Mouse (Mus musculus) 3134 (cell line): Measurements from ENCODE around the gene Fbh1.
"Not testable (repeated sequence)": the region's sequence is repeated elsewhere in the genome, so short reads cannot be mapped to it uniquely, and the experiment has no call there.

Experiments used
- DNase-seq: peaks from one replicate; pipeline ENCODE4 v3.0.0-alpha.2; 2011; ENCODE audit warnings: low spot score; ENCODE audit not compliant: insufficient read length; ENCODE audit errors: extremely low read depth

Fbh1 gene

DNA sequence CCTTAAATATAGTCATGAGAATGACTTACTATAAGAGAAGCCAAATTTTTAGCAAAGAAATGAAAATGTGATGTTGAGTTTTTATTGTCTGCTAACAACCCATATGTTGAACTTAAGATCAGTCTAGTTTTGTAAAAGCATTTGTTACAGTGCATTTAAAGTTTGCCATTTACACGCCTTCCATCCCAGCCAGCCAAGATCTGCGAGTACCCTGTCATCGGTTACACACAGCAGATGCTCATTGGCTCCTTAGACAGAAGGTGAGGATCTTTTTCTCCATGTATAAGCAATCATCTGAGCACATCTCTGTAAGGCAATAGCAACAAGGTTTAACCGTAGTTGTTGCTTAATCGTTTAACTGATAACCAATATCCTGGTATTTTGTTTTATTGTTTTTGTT lies 49.8 kb downstream of the Fbh1 start:
- no peak for DNase-seq

- no peak for DNase-seq
Measured at GRCm38 (mm10) chr2:11722564-11722963, 54.8 kb downstream of the Fbh1 start.

GRCm38 (mm10) chr2:11718573-11718972 lies 58.8 kb downstream of the Fbh1 start:
- no peak for DNase-seq

GRCm38 (mm10) chr2:11714535-11714934 lies 62.8 kb downstream of the Fbh1 start:
- DNase-seq = no peak

- DNase-seq = no peak
Measured at GRCm38 (mm10) chr2:11713021-11713420, 64.4 kb downstream of the Fbh1 start.

DNA sequence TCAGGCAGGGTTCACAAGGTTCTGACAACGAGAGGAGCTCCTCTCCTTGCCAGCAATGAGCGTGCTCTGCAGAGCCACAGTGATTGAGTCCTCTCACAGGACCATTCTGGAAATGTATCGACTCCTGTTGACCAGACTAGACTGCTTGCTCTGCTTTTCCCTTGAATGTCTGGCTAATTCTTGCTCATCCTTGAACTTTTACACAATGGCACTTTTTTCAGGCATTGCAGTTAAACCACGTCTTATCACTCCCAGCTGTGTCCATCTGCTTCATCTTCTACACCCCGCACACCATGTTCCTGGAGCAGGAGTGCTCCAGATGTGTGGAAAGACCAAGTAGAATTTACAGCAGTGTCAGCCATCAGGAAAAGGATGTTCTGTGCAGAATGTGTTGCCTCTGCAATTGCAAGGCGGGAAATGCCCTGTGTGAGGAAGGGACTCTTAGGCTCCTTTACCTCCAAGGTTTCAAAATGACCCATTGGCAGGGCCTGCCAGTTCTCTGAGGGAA lies 64.8 kb downstream of the Fbh1 start:
- no peak for DNase-seq

- not testable (repeated sequence) for DNase-seq
Measured at GRCm38 (mm10) chr2:11710101-11710500, 67.3 kb downstream of the Fbh1 start.

DNA sequence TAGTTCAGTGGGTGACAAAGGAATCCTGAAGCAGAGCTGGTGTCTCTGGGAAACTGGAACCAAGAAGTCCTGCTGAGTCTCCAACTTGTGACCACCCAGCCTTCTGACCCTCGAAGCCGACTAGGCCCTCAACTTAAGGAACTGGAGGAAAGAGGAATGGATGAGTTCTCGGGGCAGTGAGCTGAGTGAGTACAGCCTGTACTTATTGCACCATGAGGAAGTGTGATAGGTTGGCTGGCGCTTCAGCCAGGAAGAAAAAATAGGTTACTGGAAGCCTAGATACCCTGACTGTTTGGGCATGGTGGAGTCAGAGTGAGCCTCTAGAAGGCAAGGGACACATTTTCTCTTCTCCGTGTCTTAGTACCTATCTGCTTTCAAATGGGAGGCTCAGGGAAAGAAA lies 68.8 kb downstream of the Fbh1 start:
- DNase-seq = no peak

GRCm38 (mm10) chr2:11706746-11707065 lies 70.7 kb downstream of the Fbh1 start:
- peak; percentile 40 for DNase-seq

DNA sequence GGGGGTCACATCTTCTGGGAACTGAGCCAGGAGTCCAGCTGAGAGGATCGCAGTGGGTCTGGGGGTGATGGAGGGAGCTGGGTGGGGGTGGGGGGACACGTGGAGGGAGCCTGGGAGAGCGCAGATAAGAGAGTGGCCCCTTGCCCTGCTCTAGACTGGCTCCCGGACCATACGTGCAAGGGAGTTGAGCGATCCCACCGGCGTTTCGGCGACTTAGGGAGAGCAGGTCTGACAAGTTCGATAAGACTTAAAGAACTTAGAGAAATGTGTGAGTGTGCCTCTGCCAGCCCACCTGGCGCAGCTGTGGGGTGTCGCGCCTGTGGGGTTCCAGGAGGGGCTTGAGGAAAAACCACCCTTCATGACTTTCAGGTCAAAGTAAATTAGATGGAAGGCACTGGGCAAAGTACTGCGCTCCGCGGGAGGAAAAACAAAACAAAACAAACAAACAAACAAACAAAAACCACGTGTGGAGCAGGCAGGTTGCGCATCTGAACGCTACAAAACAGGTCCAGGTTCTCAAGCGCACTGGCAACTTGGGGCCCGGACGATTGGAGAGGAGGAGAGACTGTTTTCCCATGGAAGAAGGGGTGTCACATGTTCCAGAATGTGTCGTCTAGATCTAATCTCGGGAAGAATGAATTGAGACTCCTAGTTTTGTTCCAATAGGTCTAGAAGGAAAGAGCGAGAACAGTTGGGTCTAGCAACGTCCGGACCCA lies 71.2 kb downstream of the Fbh1 start:
- peak; percentile 54 for DNase-seq

DNA sequence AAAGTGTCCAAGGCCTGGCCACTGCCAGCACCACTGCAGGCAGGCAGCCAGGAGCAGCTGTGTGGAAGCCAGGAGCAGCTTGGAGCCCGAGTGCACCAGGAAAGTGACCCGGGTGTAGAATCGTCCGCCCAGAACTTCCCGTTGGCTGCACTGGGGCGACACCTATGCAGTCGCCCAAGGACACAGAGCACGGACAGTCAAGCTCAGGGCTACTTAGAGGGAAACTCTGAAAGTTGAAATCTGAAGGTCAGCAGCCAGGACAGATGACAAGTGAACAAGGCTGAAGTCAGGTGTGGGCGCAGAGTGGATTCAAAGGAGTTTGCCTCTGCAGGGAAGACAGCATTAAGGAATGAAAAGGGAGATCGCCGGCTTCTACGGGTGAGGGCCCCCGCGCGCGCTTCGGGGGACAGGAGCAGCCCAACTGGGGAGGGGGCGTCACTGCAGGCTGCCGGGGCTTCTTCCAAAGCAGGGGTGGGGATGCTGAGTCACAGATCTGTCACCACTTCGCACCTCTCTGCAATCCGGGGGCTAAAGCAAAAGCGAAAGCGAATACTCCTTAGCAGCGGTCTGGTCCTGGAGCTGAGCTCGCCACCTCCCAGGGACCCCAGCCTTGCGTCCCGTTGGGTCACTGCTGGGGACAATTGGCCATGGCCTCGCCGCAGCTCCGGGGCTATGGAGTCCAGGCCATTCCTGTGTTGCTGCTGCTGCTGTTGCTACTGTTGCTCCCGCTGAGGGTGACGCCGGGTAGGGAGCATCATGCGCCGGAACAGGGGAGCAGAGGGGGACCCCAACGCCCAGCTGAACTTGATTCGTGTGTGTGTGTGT lies 72.0 kb downstream of the Fbh1 start, which contains the start of gene Il15ra:
Il15ra (plus strand) TSS at position 90 of the 825 bp plus-strand sequence.
- peak; percentile 84 for DNase-seq

DNA sequence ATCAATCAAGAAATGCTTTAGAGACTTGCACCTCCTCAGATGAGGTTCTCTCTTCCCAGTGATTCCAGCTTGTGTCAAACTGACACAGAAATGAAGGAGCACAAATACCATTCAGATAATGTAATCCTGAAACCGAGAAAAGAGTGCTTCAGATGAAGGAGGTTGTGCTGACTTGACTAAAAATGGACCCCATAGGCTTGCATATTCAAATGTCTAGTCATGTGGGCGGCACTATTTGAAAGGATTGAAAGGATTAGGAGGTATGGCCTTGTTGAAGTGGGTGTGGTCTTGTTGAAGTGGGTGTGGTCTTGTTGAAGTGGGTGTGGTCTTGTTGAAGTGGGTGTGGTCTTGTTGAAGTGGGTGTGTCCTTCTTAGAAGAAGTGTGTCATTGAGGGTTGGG lies 77.5 kb downstream of the Fbh1 start:
- DNase-seq = no peak

- DNase-seq = no peak
Measured at GRCm38 (mm10) chr2:11698994-11699393, 78.4 kb downstream of the Fbh1 start.

DNA sequence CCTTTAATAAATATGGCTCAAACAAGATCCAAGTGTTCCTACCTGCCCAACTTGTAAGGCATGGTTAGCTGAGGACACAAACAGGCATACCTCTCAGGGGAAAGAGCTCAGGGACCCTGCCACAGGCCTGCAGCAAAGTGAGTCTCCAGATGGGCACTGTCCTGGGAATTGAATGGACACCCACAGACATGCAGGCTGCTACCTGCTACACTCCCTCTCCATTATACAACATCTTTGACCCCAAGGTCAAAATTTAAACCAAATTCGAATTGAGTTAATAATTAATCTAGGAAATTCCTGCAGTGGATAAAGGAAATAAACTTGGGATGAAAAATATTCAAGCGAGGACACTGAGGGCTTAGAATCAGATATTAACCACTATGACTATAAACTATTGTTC lies 81.5 kb downstream of the Fbh1 start:
- no peak for DNase-seq

- no peak for DNase-seq
Measured at GRCm38 (mm10) chr2:11694104-11694503, 83.3 kb downstream of the Fbh1 start.

DNA sequence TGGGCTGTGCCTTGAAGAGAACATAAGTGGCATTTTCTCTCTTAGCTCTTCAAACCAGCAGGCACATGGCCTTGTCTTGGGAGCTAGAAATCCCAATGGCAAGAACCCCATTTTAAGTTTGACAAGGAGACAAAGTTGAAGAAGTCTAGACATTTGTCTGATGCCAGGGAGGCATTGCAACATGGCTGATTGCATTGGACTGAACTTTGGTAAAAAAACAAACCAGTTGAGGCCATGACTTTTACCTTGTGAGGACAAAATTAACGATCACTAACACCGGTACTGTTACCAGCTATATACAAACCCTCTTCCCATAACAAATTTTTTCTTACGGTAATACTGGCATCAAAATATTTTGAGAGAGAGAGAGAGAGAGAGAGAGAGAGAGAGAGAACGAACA lies 84.0 kb downstream of the Fbh1 start:
- DNase-seq = no peak
